Mouse (Mus musculus): ENCODE measurements around the gene Kat2a. TPM values are rescaled to one million over a fixed set of nuclear protein-coding genes. Genes with fewer than 3 reads are reported as not detected.

The Kat2a gene
- polyA plus RNA-seq, 1 experiment from 2014 or later = 41.6 TPM

- H3K36me3 ChIP-seq (ENCODE audit: poor library complexity, severe bottlenecking) = peaks cover 18% of the 10 kb centered on the region; the same call in 1 of the 2 replicates
- no peak overlapping the region for H3K9ac ChIP-seq
- no peak overlapping the region for H3K4me2 ChIP-seq
- 88% methylated on average over 4 of the region's 4 CpGs for WGBS
- H3K4me3 ChIP-seq = no peak overlapping the region
- no peaks in the 10 kb centered on the region for H3K4me1 ChIP-seq
- no peak for ATAC-seq
- no peaks in the 10 kb centered on the region for H3K9me3 ChIP-seq (replicated peaks)
- 0 out of 2 replicates have a peak, but pooled peaks cover 10% of the 10 kb centered on the region for H3K27me3 ChIP-seq
- H3K27ac ChIP-seq = no peak overlapping the region
These were observed 36.4 kb upstream of the Kat2a start for GRCm38 (mm10) chr11:100748620-100749019.

GRCm38 (mm10) chr11:100747114-100747513 lies 34.8 kb upstream of the Kat2a start:
- Histone ChIP-seq H3K27me3 (0 out of 2 replicates have a peak, but pooled peaks cover 10% of the 10 kb centered on the region), H3K9ac (no peak overlapping the region), H3K4me3 (no peak overlapping the region), H3K9me3 (replicated peaks) (no peaks in the 10 kb centered on the region), H3K27ac (no peak overlapping the region), H3K4me1 (no peaks in the 10 kb centered on the region), H3K36me3 (ENCODE audit: poor library complexity, severe bottlenecking) (peaks cover 18% of the 10 kb centered on the region; the same call in 1 of the 2 replicates), H3K4me2 (no peak overlapping the region)
- 80% methylated on average over 5 of the region's 5 CpGs for WGBS
- no peak for ATAC-seq

- no peak for ATAC-seq
- no peaks in the 10 kb centered on the region for H3K9me3 ChIP-seq (replicated peaks)
- peaks cover 18% of the 10 kb centered on the region; the same call in 1 of the 2 replicates for H3K36me3 ChIP-seq (ENCODE audit: poor library complexity, severe bottlenecking)
- no peak overlapping the region for H3K27ac ChIP-seq
- H3K4me2 ChIP-seq = no peak overlapping the region
- 87% methylated on average over 10 of the region's 10 CpGs for WGBS
- H3K27me3 ChIP-seq = 0 out of 2 replicates have a peak, but pooled peaks cover 10% of the 10 kb centered on the region
- no peak overlapping the region for H3K9ac ChIP-seq
- H3K4me3 ChIP-seq = no peak overlapping the region
- no peaks in the 10 kb centered on the region for H3K4me1 ChIP-seq
These were observed 34.3 kb upstream of the Kat2a start for GRCm38 (mm10) chr11:100746546-100746945.

GRCm38 (mm10) chr11:100745085-100745484 lies 32.8 kb upstream of the Kat2a start:
- no peak overlapping the region for H3K27ac ChIP-seq
- peaks cover 9% of the 10 kb centered on the region; the same call in 1 of the 2 replicates for H3K36me3 ChIP-seq (ENCODE audit: poor library complexity, severe bottlenecking)
- 0 out of 2 replicates have a peak overlapping the region, but pooled peaks have one; percentile 30 for H3K9ac ChIP-seq
- ATAC-seq = 0 out of 2 replicates have a peak, but pooled peaks have one; percentile 48
- H3K27me3 ChIP-seq = 0 out of 2 replicates have a peak, but pooled peaks cover 6% of the 10 kb centered on the region
- H3K4me1 ChIP-seq = no peaks in the 10 kb centered on the region
- H3K4me3 ChIP-seq = no peak overlapping the region
- WGBS = 15% methylated on average over 6 of the region's 6 CpGs
- no peaks in the 10 kb centered on the region for H3K9me3 ChIP-seq (replicated peaks)
- no peak overlapping the region for H3K4me2 ChIP-seq

- WGBS = 81% methylated on average over 6 of the region's 6 CpGs
- Histone ChIP-seq H3K27me3 (no peaks in the 10 kb centered on the region), H3K27ac (no peak overlapping the region), H3K4me2 (no peak overlapping the region), H3K9ac (no peak overlapping the region), H3K4me3 (no peak overlapping the region), H3K9me3 (replicated peaks) (no peaks in the 10 kb centered on the region), H3K4me1 (peaks cover 18% of the 10 kb centered on the region), H3K36me3 (ENCODE audit: poor library complexity, severe bottlenecking) (no peaks in the 10 kb centered on the region)
- no peak for ATAC-seq
These were observed 29.1 kb upstream of the Kat2a start for GRCm38 (mm10) chr11:100741348-100741747.

- Histone ChIP-seq H3K27ac (no peak overlapping the region), H3K9me3 (replicated peaks) (no peaks in the 10 kb centered on the region), H3K4me3 (peak overlapping the region; percentile 78), H3K36me3 (ENCODE audit: poor library complexity, severe bottlenecking) (peaks cover 5% of the 10 kb centered on the region; the same call in 1 of the 2 replicates), H3K9ac (peak overlapping the region; percentile 68), H3K27me3 (no peaks in the 10 kb centered on the region), H3K4me2 (peak overlapping the region; percentile 64), H3K4me1 (peaks cover 28% of the 10 kb centered on the region)
- no peak for ATAC-seq
- 12% methylated on average over 5 of the region's 5 CpGs for WGBS
These were observed 26.5 kb upstream of the Kat2a start for GRCm38 (mm10) chr11:100738749-100739148.

- peak within 1 kb of the TSS; percentile 85 for H3K9ac ChIP-seq
- H3K9me3 ChIP-seq (replicated peaks) = no peaks in the 10 kb centered on the region
- peak within 1 kb of the TSS; percentile 78 for H3K4me3 ChIP-seq
- peaks cover 28% of the 10 kb centered on the region for H3K4me1 ChIP-seq
- peak within 1 kb of the TSS; percentile 57; the same call in 1 of the 2 replicates for H3K27ac ChIP-seq
- peak within 1 kb of the TSS; percentile 90 for H3K4me2 ChIP-seq
- H3K27me3 ChIP-seq = no peaks in the 10 kb centered on the region
- ATAC-seq = peak; percentile 99
- WGBS = under 1% methylated on average over 39 of the region's 39 CpGs
- H3K36me3 ChIP-seq (ENCODE audit: poor library complexity, severe bottlenecking) = peaks cover 11% of the 10 kb centered on the region; the same call in 1 of the 2 replicates
These were observed 25.9 kb upstream of the Kat2a start, which contains the start of gene Rab5c for GRCm38 (mm10) chr11:100738066-100738604. Gene Rab5c, minus strand, starts transcription at chr11:100738215.

- peak overlapping the region; percentile 78 for H3K4me3 ChIP-seq
- WGBS = 1% methylated on average over 13 of the region's 13 CpGs
These were observed 25.0 kb upstream of the Kat2a start for GRCm38 (mm10) chr11:100737105-100737733.

GRCm38 (mm10) chr11:100736746-100737080 lies 24.4 kb upstream of the Kat2a start:
- peak overlapping the region; percentile 85 for H3K9ac ChIP-seq
- no peaks in the 10 kb centered on the region for H3K9me3 ChIP-seq (replicated peaks)
- H3K4me1 ChIP-seq = peaks cover 28% of the 10 kb centered on the region
- peaks cover 20% of the 10 kb centered on the region; the same call in 1 of the 2 replicates for H3K36me3 ChIP-seq (ENCODE audit: poor library complexity, severe bottlenecking)
- peak overlapping the region; percentile 90 for H3K4me2 ChIP-seq
- H3K27me3 ChIP-seq = no peaks in the 10 kb centered on the region
- no peak for ATAC-seq
- 88% methylated on average over 4 of the region's 4 CpGs for WGBS
- no peak overlapping the region for H3K27ac ChIP-seq
- H3K4me3 ChIP-seq = peak overlapping the region; percentile 78

More at GRCm38 (mm10) chr11:100737105-100737733, 25.0 kb upstream of the Kat2a start:
- peaks cover 19% of the 10 kb centered on the region; the same call in 1 of the 2 replicates for H3K36me3 ChIP-seq (ENCODE audit: poor library complexity, severe bottlenecking)
- H3K4me2 ChIP-seq = peak overlapping the region; percentile 90
- peaks cover 28% of the 10 kb centered on the region for H3K4me1 ChIP-seq
- no peaks in the 10 kb centered on the region for H3K9me3 ChIP-seq (replicated peaks)
- peak overlapping the region; percentile 85 for H3K9ac ChIP-seq
- no peak for ATAC-seq
- H3K27me3 ChIP-seq = no peaks in the 10 kb centered on the region
- H3K27ac ChIP-seq = no peak overlapping the region

GRCm38 (mm10) chr11:100735954-100736745 lies 23.9 kb upstream of the Kat2a start:
- WGBS = 81% methylated on average over 14 of the region's 14 CpGs
- no peaks in the 10 kb centered on the region for H3K9me3 ChIP-seq (replicated peaks)
- peaks cover 20% of the 10 kb centered on the region; the same call in 1 of the 2 replicates for H3K36me3 ChIP-seq (ENCODE audit: poor library complexity, severe bottlenecking)
- peak overlapping the region; percentile 90; the same call in 1 of the 2 replicates for H3K4me2 ChIP-seq
- ATAC-seq = no peak
- H3K4me1 ChIP-seq = peaks cover 28% of the 10 kb centered on the region
- no peak overlapping the region for H3K27ac ChIP-seq
- H3K4me3 ChIP-seq = no peak overlapping the region
- peak overlapping the region; percentile 85; the same call in 1 of the 2 replicates for H3K9ac ChIP-seq
- no peaks in the 10 kb centered on the region for H3K27me3 ChIP-seq

GRCm38 (mm10) chr11:100735134-100735865 lies 23.0 kb upstream of the Kat2a start:
- Histone ChIP-seq H3K9me3 (replicated peaks) (no peaks in the 10 kb centered on the region), H3K27me3 (no peaks in the 10 kb centered on the region), H3K4me3 (no peak overlapping the region), H3K4me2 (no peak overlapping the region), H3K9ac (no peak overlapping the region), H3K27ac (no peak overlapping the region), H3K4me1 (peaks cover 28% of the 10 kb centered on the region), H3K36me3 (ENCODE audit: poor library complexity, severe bottlenecking) (peaks cover 20% of the 10 kb centered on the region; the same call in 1 of the 2 replicates)
- WGBS = 93% methylated on average over 9 of the region's 9 CpGs
- ATAC-seq = no peak

All from forebrain, embryonic 13.5 days (tissue).